Mouse (Mus musculus) cerebellum, adult 9-11 months (tissue): Measurements from ENCODE around the gene Hsd17b14.

Experiments
- DNase-seq: peaks from one replicate; pipeline ENCODE4 v3.0.0; 2022

Hsd17b14 gene

GRCm38 (mm10) chr7:45617042-45617695 is 62.5 kb downstream of the Hsd17b14 start, which contains the start of gene Fut1:
Gene Fut1, plus strand, starts transcription at chr7:45617289.
- DNase-seq, result no peak
